Mouse (Mus musculus) right cerebral cortex, adult 2 months (tissue): Measurements from ENCODE around the gene Pou4f2.

Experiments
- DNase-seq, 2 experiments: peaks; one replicate each; pipeline ENCODE4 v3.0.0; 2021 to 2022; ENCODE audit warnings: low spot score in 2 of 2

The Pou4f2 gene

GRCm38 (mm10) chr8:78436071-78436651 is at the start of gene Pou4f2:
TSS of gene Pou4f2 (minus strand) at chr8:78436645.
- DNase-seq = peak; percentile 24 to 48

GRCm38 (mm10) chr8:78477051-78477829 is 40.8 kb upstream of the Pou4f2 start:
- DNase-seq = no peak

- no peak for DNase-seq
These were observed 31.4 kb upstream of the Pou4f2 start for GRCm38 (mm10) chr8:78467889-78468288.

GRCm38 (mm10) chr8:78463941-78464340 is 27.5 kb upstream of the Pou4f2 start:
- no peak for DNase-seq

- no peak for DNase-seq
These were observed 20.0 kb upstream of the Pou4f2 start for GRCm38 (mm10) chr8:78456441-78456840.

GRCm38 (mm10) chr8:78442781-78443180 is 6.3 kb upstream of the Pou4f2 start:
- DNase-seq = no peak

- no peak for DNase-seq
These were observed 1.7 kb upstream of the Pou4f2 start for GRCm38 (mm10) chr8:78438121-78438520.

GRCm38 (mm10) chr8:78437140-78438045 is 948 bp upstream of the Pou4f2 start:
- DNase-seq = no peak

GRCm38 (mm10) chr8:78436661-78437060 is 216 bp upstream of the Pou4f2 start:
- DNase-seq = no peak

GRCm38 (mm10) chr8:78435624-78435960 is 853 bp downstream of the Pou4f2 start:
- no peak for DNase-seq

GRCm38 (mm10) chr8:78434823-78435623 is 1.4 kb downstream of the Pou4f2 start:
- no peak for DNase-seq

- DNase-seq = no peak
These were observed 2.1 kb downstream of the Pou4f2 start for GRCm38 (mm10) chr8:78434340-78434739.

- DNase-seq = no peak
These were observed 3.1 kb downstream of the Pou4f2 start for GRCm38 (mm10) chr8:78433318-78433717.

- DNase-seq = no peak
These were observed 4.0 kb downstream of the Pou4f2 start for GRCm38 (mm10) chr8:78432451-78432850.

GRCm38 (mm10) chr8:78431356-78431755 is 5.1 kb downstream of the Pou4f2 start:
- DNase-seq = no peak

GRCm38 (mm10) chr8:78428148-78428547 is 8.3 kb downstream of the Pou4f2 start:
- no peak for DNase-seq

GRCm38 (mm10) chr8:78427769-78428130 is 8.7 kb downstream of the Pou4f2 start:
- no peak for DNase-seq

- no peak for DNase-seq
These were observed 9.3 kb downstream of the Pou4f2 start for GRCm38 (mm10) chr8:78426875-78427768.

GRCm38 (mm10) chr8:78426455-78426854 is 10.0 kb downstream of the Pou4f2 start:
- DNase-seq = no peak

- DNase-seq = no peak
These were observed 12.5 kb downstream of the Pou4f2 start for GRCm38 (mm10) chr8:78423937-78424336.

- no peak for DNase-seq
These were observed 16.3 kb downstream of the Pou4f2 start for GRCm38 (mm10) chr8:78420101-78420503.
